Mouse (Mus musculus): ENCODE data around the gene Rras2.

GRCm38 (mm10) chr7:114132316-114132715, 14.7 kb upstream of the Rras2 start:
- TF ChIP-seq CTCF (IDR thresholded peaks at IDR 0.05; ENCODE audit: borderline replicate concordance, insufficient read depth, low read length) (no peak), POLR2A (IDR thresholded peaks at IDR 0.05; ENCODE audit: low read depth, low read length) (no peak)

Data from embryonic fibroblast, embryonic 13.5 days (primary cell).